Mouse (Mus musculus): ENCODE data around the gene Cfap299. TPM values are rescaled to one million over a fixed set of nuclear protein-coding genes. Genes with fewer than 3 reads are reported as not detected.

Gene Cfap299
- polyA plus RNA-seq, 1 experiment from 2014 or later, result 0.71 TPM

MicroRNAs encoded within 50 kb of the gene (microRNA counts, 519-probe panel; counts per million panel counts)
- not detected for microRNA mmu-miR-703

Small RNA genes within 50 kb of the gene (microRNA-seq; reads per million reads assigned to microRNA genes)
- not detected for gene Mir703

Other genes starting within 250 kb of the Cfap299 start
- 1.7 and 3.3 TPM in 2 replicates for gene Prdm8, start 162.1 kb upstream of the Cfap299 start, polyA plus RNA-seq (2016; fragmentation: Nextera tagmentation; extraction: Ambion mirVana)
- 0.41 and 0.55 TPM in 2 replicates for gene Fgf5, start 75.1 kb upstream of the Cfap299 start, polyA plus RNA-seq (2016; fragmentation: Nextera tagmentation; extraction: Ambion mirVana)
- not detected in 2 replicates for gene Gm11111, start 223.4 kb downstream of the Cfap299 start, polyA plus RNA-seq (2016; fragmentation: Nextera tagmentation; extraction: Ambion mirVana)

Measured in midbrain, embryonic 12.5 days (tissue).